Mouse (Mus musculus) erythroblast, embryonic 14.5 days (primary cell): ENCODE results near the gene Il9r.

Experiments
- GATA1 ChIP-seq: IDR thresholded peaks from 2 replicates; pipeline ENCODE4 v1.6.1; 2012; ENCODE audit warnings: low read length, inconsistent platforms, mixed read lengths
- TAL1 ChIP-seq: IDR thresholded peaks from 3 replicates; pipeline ENCODE4 v1.6.1; 2012; ENCODE audit warnings: low read length, inconsistent platforms, mixed read lengths

DNA sequence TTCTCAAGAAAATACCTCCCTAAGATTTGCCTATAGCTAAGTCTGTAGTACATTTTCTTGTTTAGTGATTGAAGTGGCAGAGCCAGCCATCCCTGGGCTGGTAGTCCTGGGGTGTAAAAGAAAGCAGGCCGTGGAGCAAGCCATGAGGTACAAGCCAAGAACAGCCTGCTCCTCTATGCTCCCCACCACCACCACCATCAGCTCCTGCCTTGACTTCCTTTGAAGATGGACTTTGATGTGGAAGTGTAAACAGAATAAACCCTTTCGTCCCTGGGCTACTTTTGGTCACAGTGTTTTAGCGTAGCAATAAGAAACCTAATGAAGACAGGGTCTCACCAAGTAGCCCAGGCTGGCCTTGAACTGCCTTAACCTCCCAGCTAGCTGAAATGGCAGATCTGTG lies 2.3 kb downstream of the Il9r start:
- TF ChIP-seq GATA1 (no peak), TAL1 (no peak)
